ENCODE assay signal across 22 mouse cellular contexts in genomic region chr7:6252410-6252809, GRCm38 (mm10). TPM values are rescaled to one million over a fixed set of nuclear protein-coding genes. Genes with fewer than 3 reads are reported as not detected.
"Had no signal": no experiment of that assay in that cellular context is flagged by ENCODE, and none has a peak within 500 bp of the region (broad histone marks: within the 10 kb centered on the region; RNA-seq: fewer than 3 reads in every experiment).

Epp13 (plus strand) TSS chr7:6252710.

- H3K27ac ChIP-seq: neural tube, embryonic 15.5 days; stomach, embryonic 15.5 days; stomach, postnatal 0 days had no signal

- H3K4me1 ChIP-seq: neural tube, embryonic 15.5 days; stomach, embryonic 15.5 days had no signal

- H3K9me3 ChIP-seq: neural tube, embryonic 15.5 days; stomach, embryonic 15.5 days had no signal

- H3K27me3 ChIP-seq: neural tube, embryonic 15.5 days; stomach, embryonic 15.5 days had no signal

- H3K4me2 ChIP-seq: neural tube, embryonic 15.5 days; stomach, embryonic 15.5 days had no signal

- DNase-seq: retina, postnatal 1 day; right cerebral cortex, adult 18-20 months; right cerebral cortex, postnatal 14 days; right cerebral cortex, postnatal 25 days; right cerebral cortex, postnatal 4 days; spleen, adult 18-20 months; thymus, adult 18-20 months; thymus, adult 2 months; thymus, postnatal 14 days; thymus, postnatal 25 days; thymus, postnatal 36 days; thymus, postnatal 4 days had no signal

- H3K36me3 ChIP-seq: neural tube, embryonic 15.5 days; stomach, embryonic 15.5 days had no signal

- H3K4me3 ChIP-seq: neural tube, embryonic 15.5 days; stomach, embryonic 15.5 days had no signal

- H3K9ac ChIP-seq: neural tube, embryonic 15.5 days; stomach, embryonic 15.5 days had no signal

RNA-seq across cellular contexts. Expression of gene Epp13, which starts in this region (rescaled TPM):
- total RNA-seq: neutrophil, adult 5-6 weeks had no signal
- polyA plus RNA-seq: neural tube, embryonic 14.5 days; neural tube, embryonic 15.5 days; small intestine, adult 2 months; spleen, adult 2 months; stomach, embryonic 14.5 days; stomach, embryonic 15.5 days; stomach, embryonic 16.5 days; stomach, postnatal 0 days; thymus, adult 2 months; urinary bladder, adult 2 months had no signal
